Mouse (Mus musculus) heart, postnatal 0 days (tissue): Measurements from ENCODE around the gene AC124502.3. TPM values are rescaled to one million over a fixed set of nuclear protein-coding genes. Genes with fewer than 3 reads are reported as not detected.

Experiments
- ATAC-seq: fragments of 200-750 bp; cut with Nextera tagmentation; 2 replicates; pipeline ENCODE4 v1.8.0; 2017; ENCODE audit warnings: low read depth, moderate number of reproducible peaks, moderate library complexity; ENCODE audit not compliant: insufficient read depth
- DNase-seq: peaks from one replicate; pipeline ENCODE4 v3.0.0-alpha.2; 2016; ENCODE audit warnings: low spot score
- H3K27ac ChIP-seq: fragments of 300-500 bp; sonication (generic); 2 replicates; pipeline ENCODE4 v1.5.1; 2014; ENCODE audit warnings: low read depth, mild to moderate bottlenecking
- H3K27me3 ChIP-seq: fragments of 300-500 bp; sonication (generic); 2 replicates; pipeline ENCODE4 v1.6.1; 2014; ENCODE audit warnings: low read length, mixed read lengths; ENCODE audit not compliant: control insufficient read depth, insufficient read depth
- H3K36me3 ChIP-seq: fragments of 300-500 bp; sonication (generic); replicated peaks from 2 replicates; pipeline ENCODE4 v1.6.1; 2014; ENCODE audit warnings: low read length, mixed read lengths; ENCODE audit not compliant: control insufficient read depth, insufficient read depth
- H3K4me1 ChIP-seq: fragments of 300-500 bp; sonication (generic); 2 replicates; pipeline ENCODE4 v1.6.1; 2014; ENCODE audit warnings: antibody characterized with exemption; ENCODE audit not compliant: control insufficient read depth, insufficient read depth
- H3K4me2 ChIP-seq: fragments of 300-500 bp; sonication (generic); 2 replicates; pipeline ENCODE4 v1.6.1; 2014; ENCODE audit warnings: low read depth, mild to moderate bottlenecking, low read length, moderate library complexity
- H3K4me3 ChIP-seq: fragments of 300-500 bp; sonication (generic); 2 replicates; pipeline ENCODE4 v1.5.1; 2014; ENCODE audit warnings: low read depth, low read length
- H3K9ac ChIP-seq: fragments of 300-500 bp; sonication (generic); replicated peaks from 2 replicates; pipeline ENCODE4 v1.6.1; 2014; ENCODE audit warnings: low read depth, low read length, mixed read lengths
- H3K9me3 ChIP-seq: fragments of 300-500 bp; sonication (generic); replicated peaks from 2 replicates; pipeline ENCODE4 v1.6.1; 2016; ENCODE audit warnings: low read length; ENCODE audit not compliant: control insufficient read depth
- CTCF ChIP-seq: IDR thresholded peaks from 2 replicates; pipeline ENCODE4 v1.5.1; 2016; ENCODE audit warnings: antibody characterized with exemption, control low read depth, low read depth
- EP300 ChIP-seq: IDR thresholded peaks from 2 replicates; pipeline ENCODE4 v1.6.1; 2016; ENCODE audit warnings: antibody characterized with exemption, low read depth
- WGBS: fragments of 180-500 bp; shearing (Covaris S2); extraction: QIAGEN DNeasy Blood & Tissue Kit; methylation state at CpG from one replicate; pipeline ENCODE4 v1.1.7; 2014; 5-methylcytosine and 5-hydroxymethylcytosine counted together
- polyA plus RNA-seq: library from polyadenylated mRNA; unstranded; fragments of >200 nt; fragmentation: Nextera tagmentation; extraction: Ambion mirVana; gene quantifications from 2 replicates; pipeline ENCODE4 v1.2.1, GENCODE M21; 2015
- total RNA-seq: library from RNA; depleted of rRNA; stranded (reverse); fragments of >200 nt; gene quantifications from 2 replicates; pipeline ENCODE4 v1.2.3, GENCODE M21; 2014; ENCODE audit warnings: low replicate concordance; rRNA removed

The AC124502.3 gene
- total and polyA plus RNA-seq, 2 experiments from 2014 or later = 1.4 TPM; not detected in 1

DNA sequence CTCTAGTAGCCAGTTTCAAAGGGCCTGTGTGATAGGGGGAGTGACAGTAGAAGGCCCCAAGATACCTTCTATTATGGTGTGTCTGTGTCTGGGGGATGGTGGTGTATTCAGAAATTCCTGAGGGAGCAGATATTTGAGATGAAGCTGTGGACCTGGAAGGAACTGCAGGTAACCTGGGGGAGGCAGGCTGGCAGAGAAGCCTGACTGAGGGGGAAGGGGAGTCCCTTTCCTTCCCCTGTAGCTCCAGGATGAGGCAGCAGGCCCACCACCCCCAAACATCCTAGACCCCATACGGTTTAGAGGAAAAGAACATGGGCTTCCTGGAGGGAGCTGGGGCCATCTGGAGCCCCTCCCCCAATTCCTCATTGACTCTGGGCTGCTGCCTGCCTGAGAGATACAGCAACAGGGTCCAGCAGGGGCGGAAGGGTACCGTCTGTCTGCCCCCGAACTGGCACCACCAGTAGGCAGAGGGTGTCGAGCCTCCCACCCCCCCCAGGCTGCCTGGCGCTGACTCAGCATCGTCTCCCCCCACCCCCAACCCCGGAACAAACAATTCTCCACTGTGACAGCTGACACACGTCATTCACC lies 57.3 kb downstream of the AC124502.3 start:
- ATAC-seq (no peak), DNase-seq (no peak)
- no peak for TF ChIP-seq CTCF
- no peak for TF ChIP-seq EP300
- no peak overlapping the region for H3K9ac ChIP-seq
- H3K4me3 ChIP-seq = no peak overlapping the region
- no peaks in the 10 kb centered on the region for H3K9me3 ChIP-seq
- H3K27ac ChIP-seq = no peak overlapping the region
- H3K36me3 ChIP-seq = peaks cover 33% of the 10 kb centered on the region
- H3K27me3 ChIP-seq = no peaks in the 10 kb centered on the region
- H3K4me2 ChIP-seq = no peak overlapping the region
- 3% methylated on average over 9 of the region's 9 CpGs for WGBS
- H3K4me1 ChIP-seq = peaks cover 10% of the 10 kb centered on the region; the same call in 1 of the 2 replicates

GRCm38 (mm10) chr19:5097521-5098362 lies 59.1 kb downstream of the AC124502.3 start:
- H3K36me3 ChIP-seq = peaks cover 37% of the 10 kb centered on the region
- H3K4me3 ChIP-seq = peak overlapping the region; percentile 39
- DNase-seq (no peak), ATAC-seq (no peak)
- H3K27me3 ChIP-seq = no peaks in the 10 kb centered on the region
- H3K9me3 ChIP-seq = no peaks in the 10 kb centered on the region
- peak overlapping the region; percentile 77 for H3K4me2 ChIP-seq
- 7% methylated on average over 31 of the region's 31 CpGs for WGBS
- H3K27ac ChIP-seq = no peak overlapping the region
- peaks cover 10% of the 10 kb centered on the region; the same call in 1 of the 2 replicates for H3K4me1 ChIP-seq
- peak overlapping the region; percentile 41; the same call in 1 of the 2 replicates for H3K9ac ChIP-seq
- no peak for TF ChIP-seq CTCF
- TF ChIP-seq EP300 = no peak

DNA sequence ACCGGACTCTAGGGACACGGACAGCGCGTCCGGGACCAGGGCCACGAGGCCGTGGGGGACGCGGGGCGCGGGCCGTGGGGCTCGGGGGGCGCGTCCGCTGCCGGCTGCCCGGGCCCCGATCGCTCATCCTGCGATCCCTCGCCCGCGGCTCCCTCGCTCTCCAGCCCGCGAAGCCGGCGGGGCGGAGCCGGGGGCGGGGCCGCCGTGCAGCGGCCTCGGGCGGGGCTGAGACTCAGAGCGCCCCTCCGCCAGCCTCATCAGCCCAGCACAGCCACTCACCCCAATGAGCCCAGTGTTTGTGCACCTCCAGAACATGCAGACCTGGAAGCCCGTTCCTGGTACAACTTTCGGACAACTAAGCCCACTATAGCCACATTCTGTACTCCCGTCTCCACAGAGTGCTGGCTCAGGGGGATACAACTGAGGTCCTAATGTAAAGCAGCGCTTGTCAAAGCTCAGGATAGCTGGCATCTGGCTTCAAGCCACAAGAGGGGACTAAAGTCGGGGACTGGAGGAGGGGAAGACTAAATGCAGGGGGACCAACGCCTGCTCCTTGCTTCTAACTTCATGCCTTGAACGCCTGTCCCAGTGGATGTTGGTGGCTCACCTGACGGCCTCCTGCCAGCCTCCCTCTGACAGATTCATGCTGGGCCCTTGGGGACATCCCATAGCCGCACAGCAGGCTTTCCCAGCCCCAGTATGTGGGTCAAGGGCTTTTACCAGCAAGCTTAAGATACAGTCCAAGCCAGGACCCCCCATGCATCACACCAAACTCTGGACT lies 59.9 kb downstream of the AC124502.3 start, which contains the start of gene Cnih2:
Cnih2 (minus strand) TSS at position 159 of the 781 bp plus-strand sequence.
- H3K27ac ChIP-seq = no peak within 1 kb of the TSS
- no peaks in the 10 kb centered on the region for H3K27me3 ChIP-seq
- H3K4me3 ChIP-seq = peak within 1 kb of the TSS; percentile 39
- 7% methylated on average over 25 of the region's 48 CpGs for WGBS
- no peak for TF ChIP-seq EP300
- TF ChIP-seq CTCF = no peak
- H3K4me2 ChIP-seq = peak within 1 kb of the TSS; percentile 77
- no peaks in the 10 kb centered on the region for H3K9me3 ChIP-seq
- H3K9ac ChIP-seq = peak within 1 kb of the TSS; percentile 41; the same call in 1 of the 2 replicates
- H3K36me3 ChIP-seq = peaks cover 45% of the 10 kb centered on the region
- DNase-seq = peak; percentile 30
- H3K4me1 ChIP-seq = peaks cover 10% of the 10 kb centered on the region; the same call in 1 of the 2 replicates
- ATAC-seq = peak; percentile 50

Other genes with a start within 250 kb of the AC124502.3 start
- gene Rbm4, start 245.0 kb upstream of the AC124502.3 start, total RNA-seq = 63.4 and 75.1 TPM in 2 replicates
- gene Rbm4, start 245.0 kb upstream of the AC124502.3 start, polyA plus RNA-seq = 40.8 and 43.9 TPM in 2 replicates
- gene Gm21992, start 227.3 kb upstream of the AC124502.3 start, total RNA-seq = 3.7 and 12.4 TPM in 2 replicates
- gene Gm21992, start 227.3 kb upstream of the AC124502.3 start, polyA plus RNA-seq = 17.6 and 21.6 TPM in 2 replicates
- 25.3 and 28.1 TPM in 2 replicates for gene Rbm14, start 227.3 kb upstream of the AC124502.3 start, total RNA-seq
- gene Rbm14, start 227.3 kb upstream of the AC124502.3 start, polyA plus RNA-seq = 21.2 and 24.9 TPM in 2 replicates
- 23.2 and 58.6 TPM in 2 replicates for gene Ccs, start 199.6 kb upstream of the AC124502.3 start, total RNA-seq
- 41.8 and 42.1 TPM in 2 replicates for gene Ccs, start 199.6 kb upstream of the AC124502.3 start, polyA plus RNA-seq
- gene Ccdc87, start 199.5 kb upstream of the AC124502.3 start, total RNA-seq = not detected in 2 replicates
- gene Ccdc87, start 199.5 kb upstream of the AC124502.3 start, polyA plus RNA-seq = 0.08 and 0.10 TPM in 2 replicates
- gene Ctsf, start 183.8 kb upstream of the AC124502.3 start, total RNA-seq = 49.5 and 56.8 TPM in 2 replicates
- gene Ctsf, start 183.8 kb upstream of the AC124502.3 start, polyA plus RNA-seq = 39.7 and 43.6 TPM in 2 replicates
- gene Actn3, start 161.0 kb upstream of the AC124502.3 start, total RNA-seq = 0.95 and 1.2 TPM in 2 replicates
- gene Actn3, start 161.0 kb upstream of the AC124502.3 start, polyA plus RNA-seq = 0.72 and 0.78 TPM in 2 replicates
- 8.7 and 11.6 TPM in 2 replicates for gene Zdhhc24, start 160.2 kb upstream of the AC124502.3 start, total RNA-seq
- 5.9 TPM in 2 replicates for gene Zdhhc24, start 160.2 kb upstream of the AC124502.3 start, polyA plus RNA-seq
- 5.4 and 5.8 TPM in 2 replicates for gene Bbs1, start 132.3 kb upstream of the AC124502.3 start, total RNA-seq
- 1.1 and 1.4 TPM in 2 replicates for gene Bbs1, start 132.3 kb upstream of the AC124502.3 start, polyA plus RNA-seq
- 60.1 and 116 TPM in 2 replicates for gene Dpp3, start 110.6 kb upstream of the AC124502.3 start, total RNA-seq
- gene Dpp3, start 110.6 kb upstream of the AC124502.3 start, polyA plus RNA-seq = 40.8 and 44.3 TPM in 2 replicates
- gene Peli3, start 95.8 kb upstream of the AC124502.3 start, total RNA-seq = 0.76 TPM in 1 of 2 replicates, not detected in the other
- gene Peli3, start 95.8 kb upstream of the AC124502.3 start, polyA plus RNA-seq = 0.27 and 0.31 TPM in 2 replicates
- gene Mrpl11, start 76.7 kb upstream of the AC124502.3 start, total RNA-seq = 35.0 and 61.4 TPM in 2 replicates
- gene Mrpl11, start 76.7 kb upstream of the AC124502.3 start, polyA plus RNA-seq = 128 and 131 TPM in 2 replicates
- 0.15 TPM in 1 of 2 replicates, not detected in the other for gene Npas4, start 48.6 kb upstream of the AC124502.3 start, total RNA-seq
- gene Npas4, start 48.6 kb upstream of the AC124502.3 start, polyA plus RNA-seq = 0.03 TPM in 1 of 2 replicates, not detected in the other
- 13.8 and 17.3 TPM in 2 replicates for gene Slc29a2, start 15.0 kb upstream of the AC124502.3 start, total RNA-seq
- 11.5 and 11.7 TPM in 2 replicates for gene Slc29a2, start 15.0 kb upstream of the AC124502.3 start, polyA plus RNA-seq
- 46.2 and 58.3 TPM in 2 replicates for gene B4gat1, start 65 bp upstream of the AC124502.3 start, total RNA-seq
- gene B4gat1, start 65 bp upstream of the AC124502.3 start, polyA plus RNA-seq = 47.4 and 48.2 TPM in 2 replicates
- 1.9 and 13.6 TPM in 2 replicates for gene Brms1, start 2.5 kb downstream of the AC124502.3 start, total RNA-seq
- gene Brms1, start 2.5 kb downstream of the AC124502.3 start, polyA plus RNA-seq = 20.0 and 20.4 TPM in 2 replicates
- 3.1 and 3.2 TPM in 2 replicates for gene Rin1, start 11.6 kb downstream of the AC124502.3 start, total RNA-seq
- 0.97 and 1.3 TPM in 2 replicates for gene Rin1, start 11.6 kb downstream of the AC124502.3 start, polyA plus RNA-seq
- gene Cd248, start 29.2 kb downstream of the AC124502.3 start, total RNA-seq = 19.8 and 24.4 TPM in 2 replicates
- gene Cd248, start 29.2 kb downstream of the AC124502.3 start, polyA plus RNA-seq = 7.8 and 8.8 TPM in 2 replicates
- 2.6 and 4.3 TPM in 2 replicates for gene Tmem151a, start 46.6 kb downstream of the AC124502.3 start, total RNA-seq
- 3.0 and 3.3 TPM in 2 replicates for gene Tmem151a, start 46.6 kb downstream of the AC124502.3 start, polyA plus RNA-seq
- 160 and 168 TPM in 2 replicates for gene Yif1a, start 49.6 kb downstream of the AC124502.3 start, total RNA-seq
- 109 and 120 TPM in 2 replicates for gene Yif1a, start 49.6 kb downstream of the AC124502.3 start, polyA plus RNA-seq
- gene Cnih2, start 59.6 kb downstream of the AC124502.3 start, total RNA-seq = 5.6 TPM in 1 of 2 replicates, not detected in the other
- gene Cnih2, start 59.6 kb downstream of the AC124502.3 start, polyA plus RNA-seq = 1.1 and 1.2 TPM in 2 replicates
- gene Rab1b, start 68.2 kb downstream of the AC124502.3 start, total RNA-seq = 384 and 424 TPM in 2 replicates
- 230 and 231 TPM in 2 replicates for gene Rab1b, start 68.2 kb downstream of the AC124502.3 start, polyA plus RNA-seq
- 44.5 and 70.8 TPM in 2 replicates for gene Klc2, start 79.7 kb downstream of the AC124502.3 start, total RNA-seq
- 17.5 and 19.0 TPM in 2 replicates for gene Klc2, start 79.7 kb downstream of the AC124502.3 start, polyA plus RNA-seq
- gene Pacs1, start 234.2 kb downstream of the AC124502.3 start, total RNA-seq = 11.3 and 45.7 TPM in 2 replicates
- 7.2 and 7.4 TPM in 2 replicates for gene Pacs1, start 234.2 kb downstream of the AC124502.3 start, polyA plus RNA-seq